Mouse (Mus musculus): ENCODE data around the gene Glce.

Glce gene

DNA sequence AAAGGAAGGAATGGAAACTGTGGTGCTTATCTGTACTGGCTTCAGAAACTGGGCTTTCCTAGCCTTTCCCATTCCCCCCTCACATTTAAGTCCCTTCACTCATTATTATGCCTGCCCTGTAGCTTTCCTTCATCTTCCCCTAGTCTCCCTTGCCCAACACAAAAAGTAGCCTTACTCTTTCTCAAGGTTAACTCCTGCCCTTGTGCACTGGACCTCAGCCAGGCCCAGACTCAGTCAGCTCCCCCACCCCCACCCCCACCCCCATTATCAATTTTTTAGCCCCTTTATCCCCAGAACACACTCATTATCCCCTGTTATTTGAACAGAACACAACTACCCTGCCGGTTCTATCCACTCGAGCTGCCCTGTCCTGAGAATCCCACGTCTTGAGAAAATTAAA is 1.0 kb upstream of the Glce start:
- no peak for ATAC-seq (ENCODE audit: low TSS enrichment)

DNA sequence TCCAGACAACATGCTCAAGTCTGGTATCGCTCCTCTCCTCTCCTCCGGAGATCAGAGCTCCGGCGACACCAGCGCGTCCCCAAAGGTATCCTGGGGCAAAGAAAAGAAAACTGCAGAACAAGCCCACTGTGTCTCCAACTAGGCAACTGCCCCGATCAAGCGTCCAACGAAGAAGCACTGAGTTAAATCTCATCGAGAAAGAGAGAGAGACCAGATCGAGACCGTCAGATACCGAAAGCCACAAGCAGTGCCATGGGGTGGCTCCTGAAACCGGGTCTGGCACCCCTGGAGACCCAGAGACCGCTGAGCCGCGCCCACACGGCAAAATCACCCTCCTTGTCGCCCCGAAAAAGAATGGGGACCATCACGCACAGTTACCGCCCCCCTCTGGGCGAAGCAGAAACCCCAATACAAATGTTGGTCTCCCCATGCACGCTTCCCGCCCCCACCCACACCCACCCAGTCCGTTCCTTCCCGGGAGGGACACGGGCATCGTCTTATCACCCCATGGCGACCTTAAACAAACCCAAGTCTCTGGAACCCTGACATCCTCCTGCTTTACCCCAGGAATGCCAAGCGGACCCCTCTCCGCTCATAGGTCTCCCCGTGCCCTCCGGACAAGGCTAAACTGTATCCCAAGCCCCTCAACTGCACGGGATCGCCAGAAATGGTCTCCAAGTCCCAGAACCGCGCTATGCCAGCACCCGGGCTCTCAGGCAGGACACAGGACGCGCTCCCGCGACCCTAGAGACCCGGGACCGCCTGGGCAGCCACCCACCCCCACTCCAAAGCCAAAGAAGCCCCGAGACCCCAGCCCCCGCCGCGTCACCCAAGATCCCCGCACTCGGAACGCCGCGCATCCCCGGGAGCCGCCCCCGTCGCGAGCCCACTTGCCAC is 656 bp downstream of the Glce start:
- ATAC-seq (ENCODE audit: low TSS enrichment): no peak

DNA sequence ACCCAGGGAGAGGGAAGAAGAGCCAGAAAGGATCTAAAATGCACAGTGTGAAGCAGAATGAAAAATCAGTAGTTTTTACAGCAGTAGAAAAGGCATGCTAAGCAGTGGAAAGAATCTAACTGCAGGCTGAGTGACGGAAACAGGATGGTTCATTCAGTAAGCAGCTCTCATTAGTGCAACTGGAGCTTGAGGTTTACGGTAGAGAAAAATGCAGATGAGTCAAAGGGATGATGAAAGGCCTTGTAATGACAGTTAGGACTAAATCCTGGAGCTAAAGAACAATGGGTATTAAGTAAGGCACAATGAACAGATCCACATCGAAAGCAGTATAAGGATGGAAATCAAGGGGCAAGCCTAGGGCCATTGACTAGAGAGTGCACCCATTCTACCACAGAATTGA is 3.7 kb downstream of the Glce start:
- no peak for ATAC-seq (ENCODE audit: low TSS enrichment)

DNA sequence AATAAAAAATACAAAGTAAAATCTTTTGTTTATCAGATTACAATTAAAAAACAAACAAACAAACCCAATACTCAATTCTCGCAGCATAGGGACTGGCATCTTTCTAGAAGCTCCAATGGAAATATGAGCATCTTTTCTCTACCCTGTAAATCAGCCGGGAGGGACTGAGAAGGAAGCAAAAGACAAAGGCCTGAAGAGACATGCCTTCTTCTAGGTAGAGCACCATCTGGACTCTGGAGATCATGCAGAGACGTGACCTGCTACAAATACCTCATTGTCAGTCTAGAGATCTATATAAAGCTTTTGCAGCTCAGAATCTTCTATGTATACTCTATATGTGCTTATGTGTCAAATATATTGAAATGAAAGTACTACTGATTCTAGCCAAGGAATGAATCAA is 6.6 kb downstream of the Glce start:
- no peak for ATAC-seq (ENCODE audit: low TSS enrichment)

DNA sequence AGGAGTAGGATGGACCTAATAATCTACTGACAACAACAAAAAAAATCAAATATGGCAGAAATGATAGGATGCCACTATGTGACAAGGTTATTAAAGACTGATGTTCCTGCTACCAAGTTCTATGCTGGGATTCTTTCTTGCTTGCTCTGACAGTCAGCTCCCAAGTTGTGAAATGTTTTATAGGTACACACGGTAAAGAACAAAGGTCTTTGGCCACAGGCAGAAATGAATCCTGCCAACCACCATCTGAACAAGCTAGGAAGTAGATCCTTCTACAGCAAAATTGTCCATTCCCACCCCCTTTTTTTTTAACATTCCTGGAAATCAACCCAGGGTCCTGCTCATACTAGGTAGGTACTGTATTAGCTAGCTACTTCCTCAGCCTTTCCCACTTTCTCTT is 25.9 kb downstream of the Glce start:
- ATAC-seq (ENCODE audit: low TSS enrichment): no peak

DNA sequence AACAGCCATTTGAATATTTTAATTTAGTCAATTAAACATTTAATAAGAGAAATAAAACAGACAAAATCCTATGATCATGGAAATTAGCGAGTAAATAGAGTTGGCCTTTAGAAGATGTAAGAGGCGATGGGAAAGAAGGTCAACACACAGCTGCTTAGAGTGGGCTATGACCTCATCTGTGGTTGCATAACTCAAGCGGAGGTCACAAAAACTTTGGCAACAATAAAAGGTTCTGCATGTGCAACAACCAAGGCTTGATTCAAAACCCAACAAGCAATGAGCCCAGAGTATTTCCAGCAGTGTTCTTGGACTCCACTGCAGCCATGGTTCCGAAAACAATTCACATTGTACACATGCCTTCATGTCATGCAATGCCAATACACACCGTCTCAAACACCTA is 30.9 kb downstream of the Glce start:
- no peak for ATAC-seq (ENCODE audit: low TSS enrichment)

DNA sequence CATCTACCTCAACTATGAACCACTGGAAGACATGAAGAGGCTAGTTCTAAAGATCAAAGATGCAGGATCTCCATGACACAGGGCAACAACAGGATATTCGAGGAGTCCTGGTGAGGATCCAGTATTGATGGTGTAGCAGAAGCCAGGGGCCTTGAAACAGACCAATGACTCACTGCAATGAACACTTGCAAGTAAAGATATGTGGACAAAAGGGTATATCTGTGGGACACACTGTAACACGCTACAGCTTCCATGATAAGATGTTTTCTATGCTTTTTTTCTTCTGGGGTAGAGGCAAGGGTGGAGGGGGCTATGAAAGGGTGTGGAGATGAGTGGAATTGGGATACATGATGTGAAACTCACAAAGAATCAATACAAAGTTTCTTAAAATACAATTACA is 36.9 kb downstream of the Glce start:
- ATAC-seq (ENCODE audit: low TSS enrichment): no peak

- ATAC-seq (ENCODE audit: low TSS enrichment): no peak
These were observed 37.6 kb downstream of the Glce start for GRCm38 (mm10) chr9:62084896-62085295.

DNA sequence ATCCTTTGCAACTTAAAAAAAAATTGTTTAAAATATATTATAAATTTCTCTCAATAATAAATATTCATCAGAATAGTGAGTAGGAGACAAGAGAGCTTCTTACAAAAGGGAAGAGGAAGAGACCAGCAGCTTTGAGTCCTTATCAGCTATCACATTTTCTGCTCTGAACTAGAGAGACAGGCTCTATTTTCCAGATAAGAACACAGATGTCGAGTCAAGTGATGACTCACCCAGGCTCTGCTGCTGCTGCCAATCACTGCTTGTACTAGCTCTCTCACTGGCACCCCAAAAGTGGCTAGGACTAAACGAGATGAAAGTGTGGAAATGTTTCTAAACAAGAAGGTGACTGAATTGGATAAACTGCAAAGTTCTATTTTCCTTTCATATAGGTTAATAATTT is 39.5 kb downstream of the Glce start:
- peak; percentile 69; the same call in 1 of the 2 replicates for ATAC-seq (ENCODE audit: low TSS enrichment)

DNA sequence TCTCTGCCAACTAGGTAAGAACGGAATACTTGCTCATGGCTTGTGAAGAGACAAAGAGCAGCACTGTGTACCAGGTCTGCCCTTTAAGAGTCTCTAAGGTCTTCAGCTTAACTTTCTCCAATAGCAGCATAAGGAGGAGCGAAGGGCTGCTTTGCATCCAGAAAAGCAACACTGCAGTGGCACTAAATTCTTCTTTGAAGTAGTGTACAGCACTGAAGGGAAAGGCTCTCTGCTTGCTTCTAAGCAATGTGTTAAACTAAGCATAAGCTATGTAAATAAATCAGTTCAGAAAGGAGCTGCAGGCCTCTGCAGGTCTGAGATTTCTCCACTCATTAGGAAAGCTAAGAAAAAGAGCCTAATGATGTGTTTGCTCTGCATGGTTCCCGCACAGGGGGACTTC is 40.9 kb downstream of the Glce start:
- ATAC-seq (ENCODE audit: low TSS enrichment): no peak

DNA sequence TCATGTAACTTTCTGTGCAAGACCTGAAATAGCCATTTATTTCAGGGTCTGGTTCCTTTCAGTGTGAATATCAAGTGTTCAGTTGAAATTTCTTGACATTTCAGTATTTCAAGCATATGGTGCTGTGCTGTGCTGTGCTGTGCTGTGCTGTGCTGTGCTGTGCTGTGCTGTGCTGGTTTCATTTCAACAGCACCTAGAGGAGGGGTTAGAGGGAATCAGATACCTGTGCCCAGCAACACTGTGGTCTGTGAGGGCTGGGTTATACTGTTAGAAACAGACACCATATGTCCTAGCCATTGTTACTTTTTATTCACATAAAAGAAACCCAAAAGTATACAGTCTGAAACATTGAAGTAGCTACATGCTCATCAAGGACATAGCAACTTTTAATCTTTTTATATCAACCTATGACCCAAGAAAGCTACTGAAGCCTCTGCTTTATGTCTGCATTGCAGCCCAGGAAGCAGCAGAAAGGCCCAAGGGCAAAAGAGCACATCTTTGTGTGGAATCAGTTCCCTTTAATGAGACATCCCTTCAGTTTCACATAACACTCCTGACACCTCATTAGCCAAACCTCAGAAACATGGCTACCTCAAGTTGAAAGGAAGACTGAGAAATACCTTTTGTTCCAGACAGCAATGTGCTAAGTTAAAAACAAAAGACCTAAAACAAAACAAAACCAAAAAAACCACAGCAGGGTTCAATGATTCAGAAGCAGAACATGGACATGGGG is 42.3 kb downstream of the Glce start:
- ATAC-seq (ENCODE audit: low TSS enrichment): no peak

DNA sequence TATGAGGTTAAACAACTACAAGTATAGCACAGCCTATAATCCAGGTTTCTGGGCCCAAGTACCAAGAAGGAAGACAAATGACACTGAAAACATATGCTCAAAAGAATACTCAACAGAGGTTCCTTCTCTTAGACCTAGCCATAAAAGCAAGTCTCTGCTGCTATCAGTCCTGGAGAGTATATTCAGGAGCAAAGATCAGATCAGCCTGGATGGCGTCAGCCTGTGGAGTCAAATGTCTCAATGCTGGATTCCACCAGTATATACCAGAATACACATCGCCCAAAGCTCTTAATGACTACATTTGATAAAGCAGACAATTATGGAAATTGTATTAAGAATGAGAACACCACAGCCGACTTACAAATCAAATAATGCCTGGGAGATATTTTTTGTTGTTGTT is 60.2 kb downstream of the Glce start:
- ATAC-seq (ENCODE audit: low TSS enrichment): no peak

- ATAC-seq (ENCODE audit: low TSS enrichment): no peak
These were observed 62.0 kb downstream of the Glce start for GRCm38 (mm10) chr9:62060431-62060830.

DNA sequence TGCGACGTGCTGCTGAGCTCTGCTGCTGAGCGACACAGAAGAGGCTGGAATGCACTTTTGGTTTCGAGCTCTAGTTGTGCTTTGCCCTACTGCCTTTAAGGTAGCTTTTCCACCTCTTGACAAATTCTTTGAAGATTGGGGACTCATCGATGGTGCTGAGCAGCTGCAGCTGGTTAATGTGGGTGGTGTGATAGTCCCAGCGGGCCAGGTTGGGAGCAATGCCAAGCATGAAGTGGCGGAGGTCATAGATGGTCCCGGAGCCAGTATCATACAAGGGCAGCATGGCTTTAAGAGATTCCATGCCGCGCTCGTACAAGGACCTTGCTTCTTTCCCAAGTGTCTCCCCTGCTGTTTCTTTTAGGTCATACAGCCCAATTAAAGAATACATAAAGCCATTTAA is 62.5 kb downstream of the Glce start:
- no peak for ATAC-seq (ENCODE audit: low TSS enrichment)

GRCm38 (mm10) chr9:62057881-62058506 is 64.5 kb downstream of the Glce start:
- ATAC-seq (ENCODE audit: low TSS enrichment): no peak

DNA sequence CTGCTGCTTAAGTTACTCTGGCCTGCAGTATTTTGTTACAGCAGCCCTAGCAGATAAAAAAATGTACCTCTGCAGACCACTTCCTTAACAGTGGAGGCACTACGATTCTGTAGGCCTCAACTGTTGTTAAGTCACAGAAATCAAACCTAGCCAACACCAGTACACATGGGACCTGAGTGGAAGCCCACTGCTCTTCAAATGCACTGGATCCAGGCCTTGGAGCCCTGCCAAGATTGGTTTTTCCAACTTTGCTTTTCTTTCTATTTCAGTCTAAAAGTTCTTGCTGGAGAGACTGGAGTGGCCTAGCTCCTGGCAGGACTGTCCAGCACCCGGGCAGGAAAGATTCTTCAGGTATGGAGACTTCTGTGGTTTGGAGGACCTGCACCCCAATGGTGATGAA is 66.2 kb downstream of the Glce start:
- no peak for ATAC-seq (ENCODE audit: low TSS enrichment)

DNA sequence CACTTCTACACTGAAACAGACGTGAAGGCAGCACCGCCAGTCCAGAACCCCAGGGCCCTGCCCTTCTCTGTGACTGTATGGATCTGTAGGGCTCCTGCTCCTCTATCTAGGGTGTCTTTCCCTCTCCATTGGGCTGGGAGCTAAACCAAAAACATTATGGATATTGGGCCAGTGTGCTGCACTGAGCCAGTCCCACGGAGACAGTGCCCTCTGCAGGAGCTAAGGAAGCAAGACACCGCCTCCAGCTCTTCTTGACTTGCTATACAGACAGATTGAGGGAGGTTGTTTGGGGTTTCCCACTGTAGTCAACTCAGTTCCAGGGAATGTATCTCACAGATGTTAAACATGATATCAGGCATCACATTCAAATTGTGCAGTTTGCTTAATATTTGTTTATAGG is 71.7 kb downstream of the Glce start:
- ATAC-seq (ENCODE audit: low TSS enrichment): peak; percentile 85

DNA sequence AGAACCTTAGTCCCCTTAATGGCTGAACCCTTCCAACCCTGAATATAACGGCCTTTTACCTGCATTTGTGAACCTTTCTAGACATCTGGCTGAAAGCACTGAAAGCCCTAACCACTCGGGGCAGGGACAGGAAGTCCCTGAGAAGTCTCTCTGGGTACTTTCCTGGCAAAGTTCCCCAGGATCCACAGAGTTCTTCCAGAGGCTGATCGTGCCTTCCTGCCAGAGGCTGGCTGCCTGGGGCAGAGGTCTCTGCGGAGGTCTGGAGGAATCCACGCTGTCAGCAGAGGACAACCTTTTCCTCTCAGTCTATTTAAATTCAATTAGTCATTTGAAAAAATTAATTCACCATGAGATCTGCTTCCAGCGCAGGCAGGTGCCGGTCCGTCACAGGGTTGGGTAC is 73.3 kb downstream of the Glce start:
- ATAC-seq (ENCODE audit: low TSS enrichment): no peak

DNA sequence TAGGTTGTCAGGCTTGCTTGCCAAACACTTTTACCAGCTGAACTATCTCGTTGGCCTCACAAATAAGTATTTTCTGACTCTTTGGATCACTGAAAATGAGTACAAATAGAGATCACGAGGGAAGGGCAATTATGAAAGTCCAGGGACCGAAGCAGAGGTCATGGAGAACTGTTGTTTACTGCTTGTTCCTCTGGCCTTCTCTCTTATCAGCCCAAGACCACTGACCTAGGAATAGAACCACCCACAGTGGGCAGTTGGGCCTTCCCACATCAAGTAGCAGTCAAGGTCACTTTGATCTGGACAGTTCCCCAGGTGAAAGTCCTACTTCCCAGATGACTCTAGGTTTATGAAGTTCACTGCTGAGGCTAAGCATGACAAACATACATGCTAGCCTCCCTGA is 80.3 kb downstream of the Glce start:
- no peak for ATAC-seq (ENCODE audit: low TSS enrichment)

GRCm38 (mm10) chr9:62040008-62040608 is 82.3 kb downstream of the Glce start:
- peak; percentile 98 for ATAC-seq (ENCODE audit: low TSS enrichment)

DNA sequence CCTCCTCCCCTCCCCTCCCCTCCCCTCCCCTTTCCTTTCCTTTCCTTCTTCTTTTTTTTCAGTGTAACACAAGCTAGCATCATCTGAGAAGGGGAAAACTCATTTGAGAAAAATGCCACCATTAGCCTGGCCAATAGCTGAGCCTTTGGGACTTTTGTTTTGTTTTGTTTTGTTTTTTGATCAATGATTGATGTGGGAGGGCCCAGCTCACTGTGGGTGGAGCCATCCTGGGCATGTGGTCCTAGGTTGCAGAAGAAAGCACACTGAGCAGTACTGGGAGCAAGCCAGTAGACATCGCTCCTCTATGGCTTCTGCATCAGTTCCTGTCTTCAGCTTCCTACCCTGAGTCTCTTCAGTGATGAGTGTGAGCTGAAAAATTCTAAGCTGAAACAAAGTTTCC is 86.6 kb downstream of the Glce start:
- ATAC-seq (ENCODE audit: low TSS enrichment): no peak

DNA sequence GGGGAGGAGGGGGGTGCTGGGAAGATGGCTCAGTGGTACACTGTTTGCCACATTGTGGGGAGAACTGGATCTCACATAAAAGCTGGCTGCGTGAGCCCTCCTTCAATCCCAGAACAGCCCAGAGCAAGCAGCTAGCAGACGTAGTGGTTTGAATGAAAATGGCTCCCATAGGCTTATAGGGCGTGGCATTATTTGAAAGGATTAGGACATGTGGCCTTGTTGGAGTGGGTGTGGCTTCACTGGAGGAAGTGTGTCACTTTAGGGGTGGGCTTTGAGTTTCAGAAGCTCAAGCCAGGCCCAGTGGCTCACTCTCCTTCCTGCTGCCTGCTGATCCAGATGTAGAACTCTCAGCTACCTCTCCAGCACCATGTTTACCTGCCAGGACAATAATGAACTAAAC is 90.2 kb downstream of the Glce start:
- no peak for ATAC-seq (ENCODE audit: low TSS enrichment)
